Mouse (Mus musculus) hematopoietic stem cell, adult 5-6 weeks (primary cell): ENCODE measurements around the gene Lrrd1. TPM values are rescaled to one million over a fixed set of nuclear protein-coding genes. Genes with fewer than 3 reads are reported as not detected.

Experiments
- ATAC-seq, 2 experiments: fragments of 125-278 bp in 1 of 2; replicated peaks in 1 of 2; 2 replicates each; pipeline ENCODE4 v1.8.0; 2016 to 2017; ENCODE audit warnings: inconsistent platforms in 2 of 2, mild to moderate bottlenecking in 2 of 2, moderate number of reproducible peaks in 2 of 2, low read depth in 1 of 2, moderate TSS enrichment in 1 of 2; ENCODE audit not compliant: low FRiP score in 2 of 2, poor library complexity in 2 of 2, severe bottlenecking in 2 of 2, insufficient read depth in 1 of 2, low TSS enrichment in 1 of 2
- total RNA-seq: library from RNA; stranded (forward); fragments of 172-1452, 232-1000 nt; gene quantifications from 2 replicates; pipeline ENCODE4 v1.2.3, GENCODE M21; 2017

Lrrd1 gene
- total RNA-seq, 1 experiment from 2014 or later: not detected

DNA sequence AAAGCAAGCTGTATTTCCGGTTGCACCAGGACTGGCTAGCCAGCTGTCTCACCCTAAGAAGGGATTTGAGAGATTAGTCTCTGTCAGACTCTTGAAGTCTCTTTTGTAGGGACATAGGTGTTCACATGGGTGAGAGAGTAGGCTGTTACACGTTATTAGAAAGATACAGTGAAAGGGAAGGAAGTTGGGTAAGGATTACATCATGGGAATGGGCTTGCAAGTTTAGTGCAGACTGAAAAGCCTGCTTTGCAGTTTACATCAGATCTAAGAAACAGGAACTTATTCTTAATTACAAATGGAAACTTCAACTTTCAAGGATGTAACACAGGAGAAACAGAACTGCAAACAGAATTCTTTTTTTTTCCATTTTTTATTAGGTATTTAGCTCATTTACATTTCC lies 60.5 kb downstream of the Lrrd1 start:
- ATAC-seq: peak; percentile 42 to 62; a peak in 2 of 4 replicates

Other genes with a start within 250 kb of the Lrrd1 start
- gene Pex1, start 249.1 kb upstream of the Lrrd1 start, total RNA-seq: 19.2 and 21.6 TPM in 2 replicates
- gene Rbm48, start 248.6 kb upstream of the Lrrd1 start, total RNA-seq: 35.8 and 43.6 TPM in 2 replicates
- not detected in 2 replicates for gene Tmbim7, start 194.0 kb upstream of the Lrrd1 start, total RNA-seq
- gene Gatad1, start 188.0 kb upstream of the Lrrd1 start, total RNA-seq: 216 and 315 TPM in 2 replicates
- gene Ankib1, start 42.2 kb upstream of the Lrrd1 start, total RNA-seq: 59.0 and 79.3 TPM in 2 replicates
- 88.6 and 92.8 TPM in 2 replicates for gene Krit1, start 42.0 kb upstream of the Lrrd1 start, total RNA-seq
- gene Mterf1a, start 48.8 kb downstream of the Lrrd1 start, total RNA-seq: 11.8 and 12.5 TPM in 2 replicates
- gene Akap9, start 82.9 kb downstream of the Lrrd1 start, total RNA-seq: 92.8 and 116 TPM in 2 replicates